Mouse (Mus musculus) liver, embryonic 12.5 days (tissue): ENCODE data around the gene Casr. TPM values are rescaled to one million over a fixed set of nuclear protein-coding genes. Genes with fewer than 3 reads are reported as not detected.

ENCODE experiments used
- ATAC-seq: fragments of 200-750 bp; cut with Nextera tagmentation; 2 replicates; pipeline ENCODE4 v1.8.0; 2017; ENCODE audit warnings: moderate number of reproducible peaks, mild to moderate bottlenecking, moderate library complexity
- H3K27ac ChIP-seq: fragments of 300-500 bp; sonication (generic); 2 replicates; pipeline ENCODE4 v1.5.1; 2016; ENCODE audit warnings: mild to moderate bottlenecking
- H3K27me3 ChIP-seq: fragments of 300-500 bp; sonication (generic); replicated peaks from 2 replicates; pipeline ENCODE4 v1.6.1; 2016; ENCODE audit warnings: mild to moderate bottlenecking, moderate library complexity
- H3K36me3 ChIP-seq: fragments of 300-500 bp; sonication (generic); 2 replicates; pipeline ENCODE4 v1.6.1; 2016; ENCODE audit warnings: mild to moderate bottlenecking, moderate library complexity
- H3K4me1 ChIP-seq: fragments of 300-500 bp; sonication (generic); 2 replicates; pipeline ENCODE4 v1.6.1; 2016
- H3K4me2 ChIP-seq: fragments of 300-500 bp; sonication (generic); 2 replicates; pipeline ENCODE4 v1.6.1; 2016; ENCODE audit warnings: mild to moderate bottlenecking, moderate library complexity
- H3K4me3 ChIP-seq: fragments of 300-500 bp; sonication (generic); 2 replicates; pipeline ENCODE4 v1.5.1; 2016; ENCODE audit warnings: mild to moderate bottlenecking, moderate library complexity
- H3K9ac ChIP-seq: fragments of 300-500 bp; sonication (generic); 2 replicates; pipeline ENCODE4 v1.6.1; 2016; ENCODE audit warnings: mild to moderate bottlenecking, moderate library complexity
- H3K9me3 ChIP-seq: fragments of 300-500 bp; sonication (generic); replicated peaks from 2 replicates; pipeline ENCODE4 v1.6.1; 2016; ENCODE audit warnings: mild to moderate bottlenecking, moderate library complexity
- WGBS: fragments of 180-500 bp; shearing (Covaris S2); methylation state at CpG from one replicate; pipeline ENCODE4 v1.1.7; 2016; ENCODE audit not compliant: insufficient replicate concordance; 5-methylcytosine and 5-hydroxymethylcytosine counted together
- polyA plus RNA-seq: library from polyadenylated mRNA; unstranded; fragments of >200 nt; fragmentation: Nextera tagmentation; extraction: Ambion mirVana; gene quantifications from 2 replicates; pipeline ENCODE4 v1.2.1, GENCODE M21; 2016

Gene Casr
- polyA plus RNA-seq, 1 experiment from 2014 or later: not detected

- Histone ChIP-seq H3K9me3 (no peaks in the 10 kb centered on the region), H3K36me3 (no peaks in the 10 kb centered on the region), H3K4me2 (no peak overlapping the region), H3K27me3 (no peaks in the 10 kb centered on the region), H3K9ac (no peak overlapping the region), H3K4me1 (no peaks in the 10 kb centered on the region), H3K27ac (no peak overlapping the region), H3K4me3 (no peak overlapping the region)
- WGBS: 38% methylated on average over 4 of the region's 4 CpGs
- no peak for ATAC-seq
Observed at GRCm38 (mm10) chr16:36505913-36506312, 56.0 kb downstream of the Casr start.

GRCm38 (mm10) chr16:36505134-36505533, 56.8 kb downstream of the Casr start:
- Histone ChIP-seq H3K4me2 (no peak overlapping the region), H3K9ac (no peak overlapping the region), H3K4me3 (no peak overlapping the region), H3K27ac (no peak overlapping the region), H3K4me1 (no peaks in the 10 kb centered on the region), H3K27me3 (no peaks in the 10 kb centered on the region), H3K36me3 (no peaks in the 10 kb centered on the region), H3K9me3 (no peaks in the 10 kb centered on the region)
- no peak for ATAC-seq
- 59% methylated on average over 3 of the region's 3 CpGs for WGBS

- Histone ChIP-seq H3K9me3 (no peaks in the 10 kb centered on the region), H3K27me3 (no peaks in the 10 kb centered on the region), H3K4me3 (no peak overlapping the region), H3K4me2 (no peak overlapping the region), H3K36me3 (no peaks in the 10 kb centered on the region), H3K27ac (no peak overlapping the region), H3K9ac (no peak overlapping the region), H3K4me1 (no peaks in the 10 kb centered on the region)
- no peak for ATAC-seq
- 30% methylated on average over 2 of the region's 2 CpGs for WGBS
Observed at GRCm38 (mm10) chr16:36502286-36502685, 59.7 kb downstream of the Casr start.

GRCm38 (mm10) chr16:36492420-36492819, 69.5 kb downstream of the Casr start:
- H3K27ac ChIP-seq: no peak overlapping the region
- 64% methylated on average over 1 of the region's 1 CpGs for WGBS

GRCm38 (mm10) chr16:36476866-36477265, 85.1 kb downstream of the Casr start:
- Histone ChIP-seq H3K27me3 (peaks cover 11% of the 10 kb centered on the region; the same call in 1 of the 2 replicates), H3K27ac (no peak overlapping the region), H3K9ac (no peak overlapping the region), H3K4me3 (no peak overlapping the region), H3K36me3 (no peaks in the 10 kb centered on the region), H3K4me1 (no peaks in the 10 kb centered on the region), H3K4me2 (no peak overlapping the region), H3K9me3 (no peaks in the 10 kb centered on the region)
- ATAC-seq: no peak
- WGBS: 24% methylated on average over 9 of the region's 9 CpGs

More at GRCm38 (mm10) chr16:36492420-36492819, 69.5 kb downstream of the Casr start:
- no peaks in the 10 kb centered on the region for H3K9me3 ChIP-seq
- ATAC-seq: no peak
- no peak overlapping the region for H3K9ac ChIP-seq
- no peak overlapping the region for H3K4me2 ChIP-seq
- no peaks in the 10 kb centered on the region for H3K36me3 ChIP-seq
- H3K4me1 ChIP-seq: no peaks in the 10 kb centered on the region
- H3K4me3 ChIP-seq: no peak overlapping the region
- no peaks in the 10 kb centered on the region for H3K27me3 ChIP-seq

- ATAC-seq: no peak
- 70% methylated on average over 3 of the region's 3 CpGs for WGBS
- H3K27ac ChIP-seq: no peak overlapping the region
- H3K36me3 ChIP-seq: no peaks in the 10 kb centered on the region
- H3K4me1 ChIP-seq: no peaks in the 10 kb centered on the region
- no peak overlapping the region for H3K4me3 ChIP-seq
- H3K9ac ChIP-seq: no peak overlapping the region
- no peak overlapping the region for H3K4me2 ChIP-seq
- no peaks in the 10 kb centered on the region for H3K9me3 ChIP-seq
- H3K27me3 ChIP-seq: peaks cover 11% of the 10 kb centered on the region
Observed at GRCm38 (mm10) chr16:36475530-36475929, 86.4 kb downstream of the Casr start.

GRCm38 (mm10) chr16:36474849-36475248, 87.1 kb downstream of the Casr start:
- no peak overlapping the region for H3K4me2 ChIP-seq
- H3K4me3 ChIP-seq: no peak overlapping the region
- no peaks in the 10 kb centered on the region for H3K36me3 ChIP-seq
- H3K27me3 ChIP-seq: peaks cover 11% of the 10 kb centered on the region
- ATAC-seq: no peak
- no peak overlapping the region for H3K9ac ChIP-seq
- no peaks in the 10 kb centered on the region for H3K4me1 ChIP-seq
- no peak overlapping the region for H3K27ac ChIP-seq
- no peaks in the 10 kb centered on the region for H3K9me3 ChIP-seq
- 47% methylated on average over 2 of the region's 2 CpGs for WGBS

GRCm38 (mm10) chr16:36473217-36474216, 88.4 kb downstream of the Casr start:
- Histone ChIP-seq H3K27ac (no peak overlapping the region), H3K27me3 (peaks cover 11% of the 10 kb centered on the region), H3K4me2 (no peak overlapping the region), H3K9ac (no peak overlapping the region), H3K4me1 (no peaks in the 10 kb centered on the region), H3K4me3 (no peak overlapping the region), H3K36me3 (no peaks in the 10 kb centered on the region), H3K9me3 (no peaks in the 10 kb centered on the region)
- 40% methylated on average over 17 of the region's 17 CpGs for WGBS
- no peak for ATAC-seq

GRCm38 (mm10) chr16:36471066-36471633, 90.8 kb downstream of the Casr start:
- H3K9ac ChIP-seq: no peak overlapping the region
- peaks cover 11% of the 10 kb centered on the region for H3K27me3 ChIP-seq
- H3K4me3 ChIP-seq: no peak overlapping the region
- H3K36me3 ChIP-seq: no peaks in the 10 kb centered on the region
- no peak overlapping the region for H3K4me2 ChIP-seq
- 40% methylated on average over 13 of the region's 13 CpGs for WGBS
- H3K9me3 ChIP-seq: no peaks in the 10 kb centered on the region
- H3K27ac ChIP-seq: no peak overlapping the region
- H3K4me1 ChIP-seq: no peaks in the 10 kb centered on the region
- no peak for ATAC-seq

- no peaks in the 10 kb centered on the region for H3K9me3 ChIP-seq
- peaks cover 11% of the 10 kb centered on the region for H3K27me3 ChIP-seq
- no peaks in the 10 kb centered on the region for H3K36me3 ChIP-seq
- H3K4me1 ChIP-seq: no peaks in the 10 kb centered on the region
- H3K4me3 ChIP-seq: no peak overlapping the region
- 6% methylated on average over 2 of the region's 2 CpGs for WGBS
- no peak for ATAC-seq
- H3K27ac ChIP-seq: no peak overlapping the region
- H3K9ac ChIP-seq: no peak overlapping the region
- no peak overlapping the region for H3K4me2 ChIP-seq
Observed at GRCm38 (mm10) chr16:36469955-36470478, 91.9 kb downstream of the Casr start.

GRCm38 (mm10) chr16:36469367-36469766, 92.6 kb downstream of the Casr start:
- no peak overlapping the region for H3K9ac ChIP-seq
- no peak overlapping the region for H3K4me3 ChIP-seq
- ATAC-seq: no peak
- WGBS: 82% methylated on average over 9 of the region's 9 CpGs
- H3K4me2 ChIP-seq: no peak overlapping the region
- no peaks in the 10 kb centered on the region for H3K9me3 ChIP-seq
- H3K36me3 ChIP-seq: no peaks in the 10 kb centered on the region
- peaks cover 11% of the 10 kb centered on the region for H3K27me3 ChIP-seq
- H3K4me1 ChIP-seq: no peaks in the 10 kb centered on the region
- H3K27ac ChIP-seq: no peak overlapping the region

- no peak for ATAC-seq
- Histone ChIP-seq H3K27ac (no peak overlapping the region), H3K36me3 (no peaks in the 10 kb centered on the region), H3K4me3 (no peak overlapping the region), H3K4me1 (no peaks in the 10 kb centered on the region), H3K4me2 (no peak overlapping the region), H3K9me3 (no peaks in the 10 kb centered on the region), H3K27me3 (peaks cover 9% of the 10 kb centered on the region), H3K9ac (no peak overlapping the region)
- WGBS: 57% methylated on average over 4 of the region's 4 CpGs
Observed at GRCm38 (mm10) chr16:36468862-36469261, 93.1 kb downstream of the Casr start.
